Mouse (Mus musculus) spleen, adult 2 months (tissue): ENCODE measurements at regions not wholly inside any gene's neighbourhood (a gene's known extent, or its start where the extent isn't known, plus 50 kb on each side); places are given as distances from the start of the nearest gene placed in this dataset.

Experiments
- CTCF ChIP-seq: fragments of 200-500 bp; IDR thresholded peaks from 2 replicates; pipeline ENCODE4 v1.5.1; 2011; ENCODE audit warnings: mild to moderate bottlenecking, inconsistent platforms; ENCODE audit not compliant: insufficient read depth, insufficient read length, insufficient replicate concordance; ENCODE audit errors: extremely low read depth
- POLR2A ChIP-seq: fragments of 200-500 bp; IDR thresholded peaks from 2 replicates; pipeline ENCODE4 v1.6.1; 2011; ENCODE audit warnings: low read depth, low read length, inconsistent platforms

DNA sequence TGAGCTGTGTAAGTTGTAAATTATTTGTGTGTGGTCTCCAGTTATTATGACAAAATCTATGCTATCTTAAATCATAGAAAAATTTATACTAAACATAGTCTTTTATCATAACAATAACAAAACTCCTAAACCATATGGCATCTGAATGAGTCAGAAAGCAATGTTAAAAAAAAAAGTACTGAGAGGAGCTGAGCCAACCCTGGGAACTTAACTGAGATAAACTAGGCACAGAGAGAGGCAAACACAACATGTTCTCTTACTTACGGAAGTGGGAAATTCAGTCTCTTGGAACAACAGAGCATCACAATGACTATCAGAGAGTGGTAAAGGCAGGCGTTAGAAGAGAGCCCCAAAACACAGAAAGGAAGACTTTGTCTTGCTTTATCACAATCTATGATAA, 691.7 kb downstream of the Ets1 start:
- no peak for TF ChIP-seq POLR2A
- no peak for TF ChIP-seq CTCF
